ENCODE assay signal across 8 mouse cellular contexts in the genomic region with DNA sequence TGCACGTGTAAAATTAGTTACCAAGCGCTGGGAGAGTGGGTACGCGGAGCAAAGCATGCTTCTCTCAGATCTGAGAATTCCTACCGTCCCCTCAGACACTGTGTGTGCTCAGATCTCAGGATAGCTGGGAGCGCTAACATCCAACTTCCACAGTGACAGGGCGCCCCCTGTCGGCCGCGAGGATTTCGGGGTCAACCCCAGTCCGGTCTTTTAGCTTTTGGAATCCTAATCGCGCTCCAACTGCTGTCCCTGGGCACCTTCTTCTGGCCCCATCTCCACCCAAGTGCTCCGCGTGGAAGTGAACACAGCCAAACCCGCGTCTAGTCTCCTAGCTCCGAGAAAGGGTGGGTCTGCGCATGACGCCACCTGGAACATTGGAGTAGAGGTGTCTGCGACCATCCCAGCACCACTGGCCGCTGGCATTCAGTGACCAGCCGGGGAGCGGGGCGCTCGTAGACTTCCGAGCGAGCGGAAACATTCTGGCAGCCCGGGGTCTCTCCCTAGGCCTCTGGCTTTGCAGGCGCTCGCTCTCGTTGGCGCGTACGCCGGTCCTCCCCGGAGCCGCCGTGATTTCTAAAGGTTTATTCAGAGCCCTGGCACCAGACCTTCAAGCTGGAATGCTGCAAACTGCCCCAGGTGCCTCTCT. TPM values are rescaled to one million over a fixed set of nuclear protein-coding genes. Genes with fewer than 3 reads are reported as not detected.
DNase-seq lines count a peak whose midpoint lies in the region; ATAC-seq and TF ChIP-seq lines count a peak whose summit lies in the region.

No protein-coding gene starts in this region.

- H3K36me3 ChIP-seq in liver, postnatal 0 days (replicated peaks; ENCODE audit: insufficient read depth, low read length) = no peaks in the 10 kb centered on the region
- H3K36me3 ChIP-seq in neural tube, embryonic 15.5 days = no peaks in the 10 kb centered on the region

- no peaks in the 10 kb centered on the region for H3K9me3 ChIP-seq in liver, postnatal 0 days (ENCODE audit: low read length)
- H3K9me3 ChIP-seq in neural tube, embryonic 15.5 days (replicated peaks) = no peaks in the 10 kb centered on the region

- no peak overlapping the region for H3K4me3 ChIP-seq in left cerebral cortex, adult 2 months
- peak overlapping the region; percentile 40 for H3K4me3 ChIP-seq in liver, postnatal 0 days (ENCODE audit: low read depth, low read length)
- 0 out of 2 replicates have a peak overlapping the region, but pooled peaks have one; percentile 21 for H3K4me3 ChIP-seq in neural tube, embryonic 15.5 days (replicated peaks)

- TF ChIP-seq EP300 in liver, postnatal 0 days (IDR thresholded peaks at IDR 0.05; ENCODE audit: low read depth) = no peak

- peak overlapping the region; percentile 70 for H3K4me2 ChIP-seq in liver, postnatal 0 days (ENCODE audit: low read depth, low read length)
- H3K4me2 ChIP-seq in neural tube, embryonic 15.5 days = peak overlapping the region; percentile 35

- no peak overlapping the region for H3K27ac ChIP-seq in left cerebral cortex, adult 2 months
- no peak overlapping the region for H3K27ac ChIP-seq in liver, postnatal 0 days (ENCODE audit: low read depth)
- no peak overlapping the region for H3K27ac ChIP-seq in neural tube, embryonic 15.5 days (replicated peaks)

- H3K9ac ChIP-seq in liver, postnatal 0 days (replicated peaks) = peak overlapping the region; percentile 51; the same call in 1 of the 2 replicates
- no peak overlapping the region for H3K9ac ChIP-seq in neural tube, embryonic 15.5 days (replicated peaks)

- peak; percentile 39 to 41 for DNase-seq in left cerebral cortex, adult 2 months (ENCODE audit: extremely low spot score in 1 of 2, low spot score in 2 of 2)
- DNase-seq in left cerebral cortex, postnatal 36 days (ENCODE audit: low spot score in 2 of 2) = no peak
- peak; percentile 82 to 87 for DNase-seq in cerebellum, postnatal 14 days
- DNase-seq in kidney, adult 11 months = peak; percentile 45
- DNase-seq in liver, postnatal 0 days = peak; percentile 86
- DNase-seq in yolk sac, embryonic 10.5 days (ENCODE audit: low spot score) = peak; percentile 85

- intact Hi-C loops in left cerebral cortex, adult 2 months (cut with DNase I) = loop anchor here (1.0 kb wide), 2 partner anchors 201 to 240 kb away; no protein-coding TSS in a partner anchor
- intact Hi-C loops in left cerebral cortex, postnatal 36 days (cut with DNase I) = loop anchor here (10.0 kb wide), 1 partner anchor 244 kb away; no protein-coding TSS in a partner anchor

- ATAC-seq in granulocyte monocyte progenitor cell, adult 5-6 weeks (replicated peaks; ENCODE audit: poor library complexity, severe bottlenecking) = peak; percentile 52
- peak; percentile 35 for ATAC-seq in liver, postnatal 0 days
- no peak for ATAC-seq in neural tube, embryonic 15.5 days (ENCODE audit: low FRiP score)

- H3K27me3 ChIP-seq in liver, postnatal 0 days (ENCODE audit: insufficient read depth, low read length) = peaks cover 49% of the 10 kb centered on the region
- peaks cover 96% of the 10 kb centered on the region for H3K27me3 ChIP-seq in neural tube, embryonic 15.5 days (replicated peaks)

- H3K4me1 ChIP-seq in liver, postnatal 0 days (ENCODE audit: insufficient read depth) = no peaks in the 10 kb centered on the region
- peaks cover 25% of the 10 kb centered on the region for H3K4me1 ChIP-seq in neural tube, embryonic 15.5 days

- 2% methylated on average over 41 of the region's 41 CpGs for WGBS in liver, postnatal 0 days (ENCODE audit: insufficient replicate concordance)
- WGBS in neural tube, embryonic 15.5 days = under 1% methylated on average over 41 of the region's 41 CpGs

- peak; percentile 63 for TF ChIP-seq CTCF in left cerebral cortex, adult 2 months (IDR thresholded peaks at IDR 0.05)
- peak; percentile 76 for TF ChIP-seq CTCF in liver, postnatal 0 days (IDR thresholded peaks at IDR 0.05; ENCODE audit: low read depth)

RNA-seq across cellular contexts. Expression of a gene that starts 1.8 kb away (rescaled TPM):
- total RNA-seq in left cerebral cortex, adult 2 months (2021) = not detected
- not detected for total RNA-seq in left cerebral cortex, postnatal 36 days (2021)
- total RNA-seq in granulocyte monocyte progenitor cell, adult 5-6 weeks (2014; fragmentation: Nextera tagmentation) = not detected in 2 replicates
- total RNA-seq in granulocyte monocyte progenitor cell, adult 5-6 weeks (2017) = not detected in 2 replicates
- polyA plus RNA-seq in liver, postnatal 0 days (2015; fragmentation: Nextera tagmentation; extraction: Ambion mirVana) = 10.1 and 12.6 TPM in 2 replicates
- polyA plus RNA-seq in neural tube, embryonic 15.5 days (2015; fragmentation: Nextera tagmentation; extraction: Ambion mirVana) = 1.3 and 2.2 TPM in 2 replicates

Comparison
In these comparisons a context has a peak if more than half of its experiments do, and no peak if none do; other contexts are left out.
1. DNase-seq: peak in left cerebral cortex, adult 2 months (2 of 2), cerebellum, postnatal 14 days (2 of 2), kidney, adult 11 months (single experiment), liver, postnatal 0 days (single experiment) and yolk sac, embryonic 10.5 days (single experiment); none in left cerebral cortex, postnatal 36 days (0 of 2).